Mouse (Mus musculus) R1 (cell line): ENCODE measurements around the gene Map2k1.
"Not testable (repeated sequence)": the region's sequence is repeated elsewhere in the genome, so short reads cannot be mapped to it uniquely, and the experiment has no call there.

Experiments
- DNase-seq: peaks from one replicate; pipeline ENCODE4 v3.0.0-alpha.2; 2018; ENCODE audit warnings: low read depth, low spot score

The Map2k1 gene

DNA sequence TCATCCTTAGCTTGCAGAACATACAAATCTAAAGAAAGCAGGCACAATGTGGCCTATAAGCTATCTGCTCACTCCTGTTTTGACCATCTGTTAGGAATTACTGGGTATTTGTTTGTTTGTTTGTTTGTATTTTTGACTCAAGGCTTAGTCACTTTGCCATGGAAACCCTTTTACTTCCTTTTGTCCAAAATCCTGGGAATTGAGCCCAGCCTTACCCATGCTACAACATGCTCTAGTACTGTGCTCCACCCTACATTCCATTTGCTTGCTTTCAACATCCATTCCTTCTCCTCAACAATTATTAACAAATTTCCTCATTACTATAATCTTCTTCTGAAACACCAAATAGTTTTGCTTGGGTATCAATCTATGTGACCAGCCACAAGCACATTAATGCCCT, 50.6 kb downstream of the Map2k1 start:
- DNase-seq = peak; percentile 9

DNA sequence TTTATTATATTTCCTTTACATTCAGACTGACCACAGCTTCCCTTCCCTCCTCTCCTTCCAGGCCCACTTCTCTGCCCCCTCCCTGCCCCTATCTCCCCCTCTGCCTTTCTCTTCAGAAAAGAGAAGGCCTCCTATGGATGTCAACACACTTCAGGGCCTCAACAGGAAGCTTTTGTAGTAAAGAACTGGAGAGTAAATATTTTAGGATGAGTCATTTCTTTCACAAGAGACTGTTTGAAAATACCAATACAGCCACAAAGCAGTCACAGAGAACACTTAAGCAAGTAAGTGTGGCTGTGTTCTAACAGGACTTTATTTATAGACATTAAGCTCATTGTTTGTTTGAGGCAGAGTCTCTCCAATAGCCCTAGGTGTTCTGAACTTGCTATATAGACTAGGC, 51.1 kb downstream of the Map2k1 start:
- no peak for DNase-seq

DNA sequence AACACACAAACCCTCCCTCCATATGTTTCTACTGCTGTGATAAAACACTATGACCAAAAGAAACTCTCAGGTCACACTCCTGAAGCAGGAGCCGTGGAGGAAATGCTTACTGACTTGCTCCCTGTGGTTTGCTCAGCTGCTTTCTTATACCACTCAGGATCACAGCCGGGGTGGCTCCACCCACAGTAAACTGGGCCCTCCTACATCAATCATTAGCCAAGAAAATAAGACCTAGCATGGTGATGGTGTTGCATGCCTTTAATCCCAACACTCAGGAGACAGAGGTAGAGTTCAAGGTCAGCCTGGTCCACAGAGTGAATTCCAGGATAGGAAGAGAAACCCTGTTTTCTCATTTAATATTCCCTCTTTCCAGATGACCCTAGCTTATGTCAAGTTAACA, 53.5 kb downstream of the Map2k1 start:
- DNase-seq = peak; percentile 87

DNA sequence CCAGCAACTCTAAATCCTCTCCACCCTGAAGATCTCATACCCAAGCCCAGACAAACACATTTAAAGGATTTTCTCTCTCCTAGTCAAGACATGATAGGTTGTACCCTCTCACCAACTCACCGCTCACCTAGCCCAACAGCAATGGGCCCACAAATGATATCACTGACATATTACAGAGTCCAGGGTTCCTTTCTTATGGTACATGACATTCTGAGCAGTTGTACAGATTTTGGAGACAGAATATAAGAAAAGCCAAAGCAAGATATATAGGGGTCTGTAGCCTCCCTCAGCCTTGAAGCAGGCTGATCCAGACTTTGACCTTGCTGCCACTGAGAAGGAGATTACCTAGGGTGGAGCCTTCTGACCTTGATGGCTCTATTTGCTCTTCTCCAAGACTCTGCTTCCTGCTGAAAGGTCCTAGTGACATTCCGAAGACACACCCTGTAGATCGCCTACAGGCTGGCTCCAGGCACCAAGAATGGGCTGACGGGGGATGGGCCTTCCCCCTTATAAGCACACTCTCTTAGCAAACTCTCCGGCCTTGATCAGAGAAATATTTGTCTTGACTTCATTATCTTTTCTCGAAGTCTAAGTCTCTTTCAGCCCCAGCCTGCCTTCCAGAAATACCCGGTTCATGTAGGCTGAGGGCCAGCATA, 54.5 kb downstream of the Map2k1 start:
- peak; percentile 95 for DNase-seq

DNA sequence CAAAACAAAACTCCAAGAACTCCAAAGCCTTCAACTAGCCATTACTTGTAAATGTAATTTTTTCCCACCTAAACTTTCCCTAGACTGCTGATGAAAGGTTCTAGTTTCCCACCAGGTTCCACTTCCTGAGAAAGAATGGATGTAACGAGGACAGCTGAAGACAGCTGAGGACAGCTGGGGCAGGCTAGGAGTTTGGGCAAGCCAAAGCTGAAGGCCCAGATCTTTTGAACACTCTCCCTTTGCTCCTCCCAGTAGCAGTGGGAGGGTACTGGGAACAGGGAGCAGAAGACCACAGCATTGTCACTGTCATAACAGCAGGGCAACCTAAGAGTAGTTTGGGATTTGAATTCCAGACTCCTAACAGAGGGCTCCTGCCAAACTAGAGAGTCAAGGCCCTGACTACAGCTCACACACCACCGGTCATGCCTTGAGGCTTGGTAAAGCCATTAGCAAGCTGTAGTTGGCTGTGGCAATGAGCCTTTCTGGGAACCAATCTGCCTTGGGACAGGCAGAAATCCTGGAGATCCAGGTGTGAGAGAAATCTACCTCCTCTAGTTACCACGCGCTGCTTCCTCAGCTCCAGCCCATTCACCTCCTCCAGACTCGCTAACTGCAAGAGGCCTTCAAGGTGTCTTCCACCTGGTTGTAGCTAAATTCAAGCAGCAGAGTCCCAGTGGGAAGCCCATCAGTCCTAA, 55.2 kb downstream of the Map2k1 start:
- DNase-seq = peak; percentile 67

DNA sequence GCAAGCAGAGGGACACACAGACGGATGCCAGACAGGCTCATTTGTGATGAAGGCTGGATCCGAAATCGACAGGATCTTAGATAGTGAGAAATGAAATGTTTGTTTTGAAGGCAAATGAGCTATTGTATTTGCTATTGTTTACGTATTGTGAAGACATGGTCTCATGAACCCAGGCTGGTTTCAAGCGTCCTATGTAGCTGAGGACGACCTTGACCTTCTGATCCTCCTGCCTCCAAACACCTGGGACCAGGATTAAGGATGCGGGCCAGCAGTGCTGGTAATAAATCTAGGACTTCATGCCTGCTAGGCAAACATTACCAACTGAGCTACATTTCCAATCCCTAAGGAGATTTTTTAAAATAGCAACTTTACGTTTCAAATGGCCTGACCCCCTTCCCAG, 55.9 kb downstream of the Map2k1 start:
- peak; percentile 66 for DNase-seq

DNA sequence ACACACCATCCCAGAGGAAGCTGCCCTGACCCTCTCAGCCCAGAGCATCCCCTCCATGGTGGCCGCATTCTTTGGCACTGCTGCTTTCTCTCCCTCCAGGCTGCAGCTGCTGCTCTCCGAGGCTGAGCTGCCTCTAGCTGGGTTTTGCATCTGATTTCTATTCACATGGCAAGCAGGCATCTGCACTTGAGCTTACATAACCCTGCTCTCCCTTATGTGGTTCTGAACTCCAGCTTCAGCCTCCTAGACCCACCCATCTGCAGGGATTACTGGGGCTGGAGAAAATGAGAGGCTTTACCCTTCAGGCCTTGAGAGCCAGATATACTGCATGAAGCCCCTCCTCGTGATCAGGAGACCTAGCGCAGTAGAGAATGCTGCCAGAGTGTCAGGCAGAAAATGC, 57.9 kb downstream of the Map2k1 start:
- DNase-seq = peak; percentile 56

DNA sequence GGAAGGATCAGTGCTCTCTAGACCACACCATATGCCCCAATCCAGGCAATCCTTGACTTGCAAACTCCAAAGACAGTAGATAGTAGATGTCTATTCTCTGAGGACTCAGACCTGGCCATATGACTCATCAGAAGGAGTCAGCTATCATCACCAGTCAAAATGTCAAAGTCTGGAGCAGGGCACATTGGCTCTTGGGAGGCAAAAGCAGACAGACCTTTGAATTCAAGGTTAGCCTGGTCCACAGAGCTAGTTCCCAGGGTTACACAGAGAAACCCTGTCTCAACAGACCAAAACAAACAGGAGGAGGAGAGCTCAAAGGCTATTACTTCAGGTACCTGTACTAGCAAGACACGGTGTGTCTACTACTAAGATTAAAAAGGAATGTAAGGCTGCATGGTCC, 59.6 kb downstream of the Map2k1 start:
- DNase-seq = no peak

DNA sequence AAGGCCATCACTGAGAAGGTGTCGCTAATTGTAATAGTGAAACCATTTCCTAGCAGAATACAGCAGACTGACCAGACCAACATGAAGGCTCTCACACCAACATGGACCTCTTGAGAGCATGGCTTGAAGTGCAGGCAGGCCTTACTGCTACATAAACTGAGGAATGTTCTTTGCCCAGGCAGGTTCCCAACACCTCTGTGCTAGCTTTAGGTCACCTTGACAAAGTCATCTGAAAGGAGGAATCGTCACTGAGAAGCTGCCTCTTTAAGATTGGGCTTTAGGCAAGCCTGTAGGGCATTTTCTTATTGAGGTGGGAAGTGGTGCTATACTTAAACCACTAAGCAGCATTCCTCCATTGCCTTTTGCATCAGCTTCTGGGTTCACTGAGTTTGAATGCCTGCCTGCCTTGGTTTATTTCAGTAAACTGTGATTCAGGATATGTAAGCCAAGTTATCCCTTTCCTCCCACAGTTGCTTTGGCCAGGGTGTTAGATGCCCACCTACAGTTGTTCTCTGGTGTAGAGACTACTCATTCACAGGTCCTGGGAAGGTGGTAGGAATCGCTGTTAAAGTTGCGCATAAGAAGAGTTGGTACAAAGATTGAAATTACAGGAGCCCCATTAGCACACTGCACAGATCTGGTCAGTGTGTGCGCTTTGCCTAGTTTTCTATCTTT, 69.1 kb downstream of the Map2k1 start:
- peak; percentile 76 for DNase-seq

DNA sequence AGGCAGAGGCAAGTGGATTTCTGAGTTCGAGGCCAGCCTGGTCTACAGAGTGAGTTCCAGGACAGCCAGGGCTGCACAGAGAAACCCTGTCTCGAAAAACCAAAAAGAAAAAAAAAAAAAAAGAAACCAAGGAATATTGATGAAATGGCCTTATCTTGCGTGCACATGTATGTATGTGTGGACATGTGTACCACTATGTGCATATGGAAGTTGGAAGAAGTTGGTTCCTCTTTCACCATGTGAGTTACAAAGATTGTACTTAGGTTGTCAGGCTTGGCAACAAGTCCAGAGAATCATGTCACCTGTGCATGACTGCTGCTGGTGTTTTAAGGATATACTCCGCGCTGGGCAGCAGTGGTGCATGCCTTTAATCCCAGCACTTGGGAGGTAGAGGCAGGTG, 70.1 kb downstream of the Map2k1 start:
- not testable (repeated sequence) for DNase-seq

DNA sequence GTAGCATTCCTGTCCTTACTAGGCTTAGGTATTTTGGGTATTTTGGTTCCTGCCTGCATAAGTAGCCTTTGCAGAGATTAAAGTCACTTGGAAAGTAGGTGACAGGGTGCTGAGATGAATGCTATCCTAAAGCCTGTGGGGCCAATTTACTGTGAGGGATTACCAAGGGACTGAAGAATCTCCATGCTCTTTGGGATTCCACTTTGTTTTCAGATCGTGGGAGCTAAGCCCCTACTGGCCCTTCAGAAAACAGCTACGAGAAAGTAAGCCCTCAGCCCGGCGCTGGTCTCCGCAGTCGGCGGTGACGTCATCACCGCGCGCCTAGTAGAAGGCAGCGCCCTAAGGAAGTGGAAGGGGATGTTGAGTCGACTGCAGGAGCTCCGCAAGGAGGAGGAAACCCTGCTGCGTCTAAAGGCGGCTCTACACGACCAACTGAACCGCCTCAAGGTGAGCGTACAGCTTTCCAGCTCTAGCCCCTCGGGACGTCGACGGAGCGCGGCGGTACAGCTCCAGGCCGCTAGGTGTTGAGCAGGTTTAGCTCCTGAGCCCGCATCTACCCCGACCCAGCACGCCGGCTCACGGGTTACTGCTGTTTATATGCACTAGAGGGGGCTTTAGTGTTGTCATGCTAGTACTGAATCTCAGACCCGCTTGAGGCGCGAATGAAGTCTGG, 74.3 kb downstream of the Map2k1 start, which contains the start of gene Snapc5:
Snapc5 (plus strand) TSS at position 301 of the 673 bp plus-strand sequence.
- DNase-seq = peak; percentile 98

DNA sequence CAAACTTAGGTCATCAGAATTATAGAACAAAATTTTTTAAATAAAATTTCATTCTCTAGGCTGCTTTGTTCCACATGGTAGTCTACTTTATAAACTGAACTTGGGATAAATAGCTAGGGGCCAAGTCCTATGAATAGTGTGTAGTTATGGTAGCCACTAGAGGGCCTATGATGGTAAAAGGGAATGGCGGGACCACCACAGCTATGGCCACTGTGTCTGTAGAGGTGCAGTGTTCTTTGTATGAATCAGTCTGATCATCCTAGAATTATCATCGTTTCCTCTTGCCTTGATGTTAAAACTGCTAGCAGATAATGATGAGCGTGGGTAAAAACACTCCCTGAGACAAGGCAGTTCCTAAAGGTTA, 74.8 kb downstream of the Map2k1 start:
- peak; percentile 75 for DNase-seq

DNA sequence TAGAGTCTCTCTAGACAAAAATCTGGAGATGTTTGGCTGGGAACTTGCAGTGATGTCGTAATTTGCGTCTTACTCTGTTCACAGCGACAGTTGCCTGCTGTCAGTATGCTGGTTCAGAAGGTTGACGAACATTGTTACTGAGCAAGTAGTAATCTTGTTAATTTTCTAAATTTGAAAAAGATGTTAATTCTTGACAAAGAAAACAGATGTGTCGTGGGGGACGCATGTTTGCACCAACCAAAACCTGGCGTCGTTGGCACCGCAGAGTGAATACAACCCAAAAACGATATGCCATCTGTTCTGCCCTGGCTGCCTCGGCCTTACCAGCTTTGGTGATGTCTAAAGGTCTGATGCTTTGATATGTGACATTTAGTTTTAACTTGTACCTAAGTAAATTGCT, 78.1 kb downstream of the Map2k1 start:
- DNase-seq = no peak

DNA sequence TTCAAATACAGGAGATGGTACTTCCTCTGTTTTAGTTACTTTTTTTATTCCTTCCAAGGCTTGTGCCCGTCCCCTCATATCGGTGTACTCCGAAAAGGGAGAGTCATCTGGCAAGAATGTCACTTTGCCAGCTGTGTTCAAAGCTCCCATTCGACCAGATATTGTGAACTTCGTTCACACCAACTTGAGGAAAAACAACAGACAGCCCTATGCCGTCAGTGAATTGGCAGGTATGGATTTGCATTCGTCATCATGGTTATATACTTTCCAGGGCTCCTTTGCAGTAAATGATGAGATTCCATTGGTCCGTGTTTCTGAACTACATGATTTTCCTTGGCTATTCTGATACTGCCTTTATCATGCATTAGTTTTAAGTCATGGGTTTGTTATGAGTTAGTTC, 78.7 kb downstream of the Map2k1 start:
- DNase-seq = no peak

DNA sequence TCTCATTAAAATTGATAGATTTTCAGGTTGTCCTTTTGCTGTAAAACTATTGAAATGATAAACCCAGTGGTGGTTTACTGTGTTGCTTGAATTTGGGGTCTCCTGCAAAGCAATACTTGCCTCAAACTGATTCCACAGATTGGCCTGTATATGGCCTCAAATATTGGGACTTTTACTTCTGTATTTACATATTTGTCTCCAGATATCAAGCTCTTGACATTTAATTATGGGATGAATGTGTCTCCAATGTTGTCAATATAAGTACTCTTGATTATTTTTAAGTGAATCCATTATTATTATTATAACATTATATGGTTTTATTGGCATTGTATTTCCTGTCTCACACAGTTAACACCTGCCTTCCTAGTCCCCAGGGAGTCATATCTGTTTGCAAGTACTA, 79.1 kb downstream of the Map2k1 start:
- DNase-seq = no peak

DNA sequence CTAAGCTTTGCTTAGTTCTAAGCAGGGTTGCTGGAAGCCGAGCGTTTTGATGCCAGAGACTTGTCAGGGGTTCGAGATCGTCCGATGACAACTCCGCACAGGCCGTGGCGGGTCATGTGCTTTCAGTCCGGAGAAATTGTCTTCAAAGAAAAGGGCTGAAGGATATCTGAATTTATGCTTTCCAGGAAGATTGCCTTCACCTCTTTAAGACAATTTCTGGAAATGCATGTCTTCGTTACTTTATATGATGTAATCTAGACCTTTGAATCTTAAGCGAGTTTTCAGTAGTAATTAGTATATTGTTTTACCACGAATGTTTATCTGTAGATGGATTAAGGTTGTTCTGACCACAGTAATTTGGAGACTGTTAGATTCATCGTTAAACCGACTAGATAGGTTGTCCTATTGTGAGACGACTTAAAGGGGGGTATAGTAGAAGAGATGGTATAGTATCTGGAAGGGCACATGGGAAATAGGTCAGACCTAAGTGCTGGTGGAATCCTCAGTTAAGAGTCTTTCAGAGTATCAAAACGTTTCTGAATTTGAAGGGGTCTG, 79.7 kb downstream of the Map2k1 start:
- no peak for DNase-seq

DNA sequence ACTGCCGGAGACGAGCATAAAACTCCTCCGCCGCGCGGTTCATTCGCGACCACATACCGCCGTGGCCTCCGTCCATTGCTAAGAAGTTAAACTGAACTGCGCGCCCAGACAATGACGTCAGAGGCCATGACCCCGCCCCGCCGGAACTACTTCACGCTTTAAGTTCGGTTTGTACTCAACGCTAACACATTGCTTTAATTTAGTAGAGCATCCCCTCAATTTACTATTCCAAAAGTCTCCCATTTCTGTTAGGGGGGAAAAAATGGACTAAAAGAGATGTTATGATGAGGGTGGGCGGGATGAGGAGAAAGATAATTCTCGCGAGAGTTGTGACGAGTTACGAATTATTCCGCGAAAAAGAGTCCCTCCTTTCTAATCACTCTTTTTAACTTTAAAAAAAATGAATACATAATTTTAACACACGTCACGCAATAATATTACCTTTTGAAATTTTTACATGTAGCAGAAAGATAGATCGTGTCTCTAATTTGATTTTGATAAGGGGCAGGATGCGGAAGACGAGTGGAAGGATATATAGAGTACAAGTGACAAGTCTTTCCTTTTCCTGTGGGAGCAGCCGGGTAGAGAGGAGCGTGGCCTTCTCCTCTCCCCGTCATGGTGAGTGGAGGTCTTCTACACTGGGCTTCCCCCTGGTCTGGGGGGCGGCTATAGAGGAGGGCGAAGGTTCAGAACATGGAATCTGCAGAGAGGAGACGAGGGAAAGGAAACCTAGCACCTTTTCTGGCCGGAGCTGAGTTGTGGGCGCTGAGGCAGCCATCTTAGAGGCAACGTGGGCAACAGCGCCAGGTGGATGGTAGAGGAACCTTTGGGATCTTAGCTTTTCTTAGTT, 80.4 kb downstream of the Map2k1 start, which contains the start of the genes Zwilch and Rpl4:
Zwilch (minus strand) TSS at position 289 of the 850 bp plus-strand sequence.
Rpl4 (plus strand) TSS at position 560 of the 850 bp plus-strand sequence.
- DNase-seq = peak; percentile 94

DNA sequence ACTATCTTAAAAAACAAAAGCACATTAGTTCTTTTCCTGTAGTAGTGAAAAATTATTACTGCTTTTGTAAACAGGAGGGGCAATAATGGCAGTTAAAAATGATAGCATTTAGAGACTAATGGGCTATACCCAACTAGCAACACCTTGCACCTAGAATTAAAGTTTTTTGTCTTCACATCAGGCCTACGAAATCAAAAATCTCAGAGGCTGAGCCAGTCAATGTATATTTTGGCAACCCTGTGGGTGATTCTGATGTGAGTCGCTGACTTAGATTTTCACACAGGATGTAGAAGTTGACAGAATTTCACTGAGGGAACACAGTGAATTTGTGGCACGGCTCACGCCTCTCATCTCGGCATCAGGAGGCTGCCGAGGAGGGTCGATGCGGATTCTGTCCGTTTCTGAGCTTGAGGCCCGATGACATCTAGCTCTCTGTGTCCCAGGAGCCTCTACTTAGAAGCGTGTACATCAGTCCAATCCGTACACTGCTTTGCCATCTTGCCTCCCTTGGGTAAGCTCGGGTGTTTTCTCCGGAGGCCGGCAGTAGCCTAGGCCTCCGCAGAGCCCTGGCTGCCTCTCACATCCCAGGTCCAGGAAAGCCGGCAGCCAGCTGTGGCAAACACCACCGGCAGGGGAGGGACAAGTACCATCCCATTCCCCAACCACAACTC, 81.2 kb downstream of the Map2k1 start:
- no peak for DNase-seq

DNA sequence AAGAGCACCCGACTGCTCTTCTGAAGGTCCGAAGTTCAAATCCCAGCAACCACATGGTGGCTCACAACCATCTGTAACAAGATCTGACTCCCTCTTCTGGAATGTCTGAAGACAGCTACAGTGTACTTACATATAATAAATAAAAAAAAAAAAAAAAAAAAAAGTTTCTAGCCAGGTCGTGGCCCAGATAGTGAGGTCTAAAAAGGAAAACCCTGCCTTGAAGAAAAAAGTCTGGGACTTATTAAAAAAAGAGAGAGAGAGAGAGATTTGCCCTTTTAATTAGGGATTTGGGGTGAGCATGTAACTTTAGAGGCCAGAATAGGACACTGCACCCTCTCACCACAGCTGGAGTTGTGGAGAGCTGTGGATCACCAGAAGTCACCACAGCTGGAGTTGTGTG, 83.5 kb downstream of the Map2k1 start:
- not testable (repeated sequence) for DNase-seq

DNA sequence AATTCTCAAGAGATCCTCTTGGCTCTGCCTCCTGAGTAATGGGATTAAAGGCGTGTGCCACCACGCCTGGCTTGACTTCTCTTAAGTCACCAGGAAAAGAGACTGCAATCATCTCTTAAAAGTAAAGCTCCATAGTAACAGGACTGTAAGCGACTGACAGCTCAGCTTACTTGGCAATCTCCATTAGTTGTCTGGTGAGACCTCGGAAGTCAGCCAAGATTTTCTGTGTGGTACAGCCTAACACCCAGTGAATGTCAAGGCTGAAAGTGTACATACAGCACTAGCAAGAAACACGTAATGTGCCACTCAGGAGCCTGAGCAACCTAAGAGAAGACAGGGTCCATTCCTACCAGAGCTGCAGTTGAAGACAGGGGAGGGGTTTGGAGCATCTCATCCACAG, 93.0 kb downstream of the Map2k1 start:
- no peak for DNase-seq
